Mouse (Mus musculus) kidney, adult 11 months (tissue): ENCODE results near the gene Top3a.

Experiments
- DNase-seq: peaks from one replicate; pipeline ENCODE4 v3.0.0; 2022

Top3a gene

GRCm38 (mm10) chr11:60774158-60774689 is 2.9 kb downstream of the Top3a start:
- DNase-seq = no peak

GRCm38 (mm10) chr11:60772161-60772560 is 5.0 kb downstream of the Top3a start:
- DNase-seq = no peak

GRCm38 (mm10) chr11:60770776-60771175 is 6.4 kb downstream of the Top3a start:
- no peak for DNase-seq

GRCm38 (mm10) chr11:60769322-60769721 is 7.8 kb downstream of the Top3a start:
- no peak for DNase-seq

- no peak for DNase-seq
Measured at GRCm38 (mm10) chr11:60766969-60767368, 10.2 kb downstream of the Top3a start.

- no peak for DNase-seq
Measured at GRCm38 (mm10) chr11:60761681-60762080, 15.5 kb downstream of the Top3a start.

GRCm38 (mm10) chr11:60755570-60755969 is 21.6 kb downstream of the Top3a start:
- DNase-seq = no peak

- no peak for DNase-seq
Measured at GRCm38 (mm10) chr11:60740321-60740720, 36.8 kb downstream of the Top3a start.

GRCm38 (mm10) chr11:60737450-60737849 is 39.7 kb downstream of the Top3a start:
- no peak for DNase-seq

- no peak for DNase-seq
Measured at GRCm38 (mm10) chr11:60736491-60736890, 40.7 kb downstream of the Top3a start.

GRCm38 (mm10) chr11:60735191-60735590 is 42.0 kb downstream of the Top3a start:
- DNase-seq = no peak

- no peak for DNase-seq
Measured at GRCm38 (mm10) chr11:60734206-60734605, 43.0 kb downstream of the Top3a start.

GRCm38 (mm10) chr11:60731251-60731650 is 45.9 kb downstream of the Top3a start:
- no peak for DNase-seq

- no peak for DNase-seq
Measured at GRCm38 (mm10) chr11:60730169-60730568, 47.0 kb downstream of the Top3a start.

GRCm38 (mm10) chr11:60729217-60729641 is 47.9 kb downstream of the Top3a start:
- peak; percentile 40 for DNase-seq

- peak; percentile 96 for DNase-seq
Measured at GRCm38 (mm10) chr11:60728260-60728761, 48.9 kb downstream of the Top3a start, which contains the start of gene Mief2. Gene Mief2 (plus strand): TSS chr11:60728398.

- DNase-seq = no peak
Measured at GRCm38 (mm10) chr11:60727392-60728140, 49.6 kb downstream of the Top3a start.

GRCm38 (mm10) chr11:60726601-60727391 is 50.4 kb downstream of the Top3a start, which contains the start of gene Flii:
Gene Flii (minus strand): TSS chr11:60727263.
- peak; percentile 74 for DNase-seq

- DNase-seq = no peak
Measured at GRCm38 (mm10) chr11:60719263-60719662, 57.9 kb downstream of the Top3a start.

- no peak for DNase-seq
Measured at GRCm38 (mm10) chr11:60715833-60716232, 61.3 kb downstream of the Top3a start.

GRCm38 (mm10) chr11:60712639-60713255 is 64.4 kb downstream of the Top3a start:
- DNase-seq = no peak

- DNase-seq = no peak
Measured at GRCm38 (mm10) chr11:60712040-60712439, 65.1 kb downstream of the Top3a start.

- peak; percentile 3 for DNase-seq
Measured at GRCm38 (mm10) chr11:60711218-60711617, 65.9 kb downstream of the Top3a start.
